Mouse (Mus musculus): Measurements from ENCODE around the gene Dennd4a.
"Not testable (repeated sequence)": the region's sequence is repeated elsewhere in the genome, so short reads cannot be mapped to it uniquely, and the experiment has no call there.

Dennd4a gene

GRCm38 (mm10) chr9:64811538-64812474 is 666 bp downstream of the Dennd4a start:
- no peak for DNase-seq (ENCODE audit: low read depth)

- DNase-seq (ENCODE audit: low read depth), result no peak
These were observed 1.3 kb downstream of the Dennd4a start for GRCm38 (mm10) chr9:64812475-64812860.

- DNase-seq (ENCODE audit: low read depth), result no peak
These were observed 3.1 kb downstream of the Dennd4a start for GRCm38 (mm10) chr9:64814273-64814672.

GRCm38 (mm10) chr9:64819686-64820085 is 8.5 kb downstream of the Dennd4a start:
- not testable (repeated sequence) for DNase-seq (ENCODE audit: low read depth)

GRCm38 (mm10) chr9:64820086-64820795 is 9.1 kb downstream of the Dennd4a start:
- no peak for DNase-seq (ENCODE audit: low read depth)

GRCm38 (mm10) chr9:64822235-64822634 is 11.1 kb downstream of the Dennd4a start:
- no peak for DNase-seq (ENCODE audit: low read depth)

- DNase-seq (ENCODE audit: low read depth), result no peak
These were observed 13.4 kb downstream of the Dennd4a start for GRCm38 (mm10) chr9:64824389-64825008.

- no peak for DNase-seq (ENCODE audit: low read depth)
These were observed 19.0 kb downstream of the Dennd4a start for GRCm38 (mm10) chr9:64830092-64830618.

- DNase-seq (ENCODE audit: low read depth), result no peak
These were observed 19.5 kb downstream of the Dennd4a start for GRCm38 (mm10) chr9:64830641-64831040.

- no peak for DNase-seq (ENCODE audit: low read depth)
These were observed 20.6 kb downstream of the Dennd4a start for GRCm38 (mm10) chr9:64831760-64832159.

- no peak for DNase-seq (ENCODE audit: low read depth)
These were observed 23.3 kb downstream of the Dennd4a start for GRCm38 (mm10) chr9:64834418-64834817.

GRCm38 (mm10) chr9:64845355-64845754 is 34.2 kb downstream of the Dennd4a start:
- no peak for DNase-seq (ENCODE audit: low read depth)

- DNase-seq (ENCODE audit: low read depth), result no peak
These were observed 38.4 kb downstream of the Dennd4a start for GRCm38 (mm10) chr9:64849548-64849947.

GRCm38 (mm10) chr9:64860083-64860482 is 48.9 kb downstream of the Dennd4a start:
- no peak for DNase-seq (ENCODE audit: low read depth)

GRCm38 (mm10) chr9:64862687-64863086 is 51.5 kb downstream of the Dennd4a start:
- DNase-seq (ENCODE audit: low read depth), result peak; percentile 16

- DNase-seq (ENCODE audit: low read depth), result no peak
These were observed 74.9 kb downstream of the Dennd4a start for GRCm38 (mm10) chr9:64886008-64886407.

- no peak for DNase-seq (ENCODE audit: low read depth)
These were observed 85.5 kb downstream of the Dennd4a start for GRCm38 (mm10) chr9:64896605-64897004.

- no peak for DNase-seq (ENCODE audit: low read depth)
These were observed 91.7 kb downstream of the Dennd4a start for GRCm38 (mm10) chr9:64902866-64903265.

- peak; percentile 59 for DNase-seq (ENCODE audit: low read depth)
These were observed 92.2 kb downstream of the Dennd4a start for GRCm38 (mm10) chr9:64903386-64903785.

GRCm38 (mm10) chr9:64904917-64905640 is 93.9 kb downstream of the Dennd4a start:
- no peak for DNase-seq (ENCODE audit: low read depth)

- DNase-seq (ENCODE audit: low read depth), result no peak
These were observed 96.3 kb downstream of the Dennd4a start for GRCm38 (mm10) chr9:64907441-64907840.

GRCm38 (mm10) chr9:64913406-64913805 is 102.3 kb downstream of the Dennd4a start:
- DNase-seq (ENCODE audit: low read depth), result no peak
